Mouse (Mus musculus): ENCODE data around the gene Gjd3. TPM values are rescaled to one million over a fixed set of nuclear protein-coding genes. Genes with fewer than 3 reads are reported as not detected.
"Not testable (repeated sequence)": the region's sequence is repeated elsewhere in the genome, so short reads cannot be mapped to it uniquely, and the experiment has no call there.

Gene Gjd3
- polyA plus RNA-seq, 1 experiment, result 0.56 TPM

DNA sequence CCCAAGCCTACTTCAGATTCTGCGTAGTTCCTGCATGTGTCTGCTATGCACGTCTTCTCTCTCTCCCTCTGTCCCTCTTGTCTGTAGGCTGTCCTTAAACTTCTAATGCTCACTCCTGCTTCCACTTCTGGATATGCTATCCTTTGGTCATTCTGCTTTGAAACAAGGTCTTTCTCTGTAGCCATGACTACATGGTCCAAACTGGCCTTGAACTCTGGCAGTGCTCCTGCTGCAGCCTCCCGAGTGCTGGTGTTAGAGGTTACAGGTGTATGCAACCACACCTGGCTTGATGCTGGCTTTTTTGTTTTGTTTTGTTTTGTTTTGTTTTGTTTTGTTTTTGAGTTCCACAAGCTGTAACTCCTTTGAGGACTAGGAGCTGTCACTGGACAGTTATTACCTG, 48.4 kb downstream of the Gjd3 start:
- H3K4me1 ChIP-seq (ENCODE audit: control insufficient read depth, insufficient read depth, insufficient read length), result peaks cover 32% of the 10 kb centered on the region; the same call in 1 of the 2 replicates
- WGBS, result 91% methylated on average over 3 of the region's 3 CpGs
- DNase-seq (ENCODE audit: low read depth in 1 of 2, low spot score in 2 of 2), result no peak
- H3K4me3 ChIP-seq (ENCODE audit: extremely low read depth, insufficient read depth, insufficient read length), result no peak overlapping the region
- TF ChIP-seq CTCF (IDR thresholded peaks at IDR 0.05; ENCODE audit: extremely low read depth, insufficient read depth, insufficient read length, insufficient replicate concordance) (no peak), POLR2A (IDR thresholded peaks at IDR 0.05; ENCODE audit: low read depth, low read length) (no peak)
- H3K27ac ChIP-seq (ENCODE audit: insufficient read depth, low read length), result no peak overlapping the region
- H3K27me3 ChIP-seq (ENCODE audit: control insufficient read depth, insufficient read depth, low read length), result no peaks in the 10 kb centered on the region
- H3K36me3 ChIP-seq (ENCODE audit: control insufficient read depth, insufficient read depth, low read length), result no peaks in the 10 kb centered on the region

- not testable (repeated sequence) for DNase-seq (ENCODE audit: low read depth in 1 of 2, low spot score in 2 of 2); H3K4me3 ChIP-seq (ENCODE audit: extremely low read depth, insufficient read depth, insufficient read length); H3K27me3 ChIP-seq (ENCODE audit: control insufficient read depth, insufficient read depth, low read length); H3K27ac ChIP-seq (ENCODE audit: insufficient read depth, low read length); H3K36me3 ChIP-seq (ENCODE audit: control insufficient read depth, insufficient read depth, low read length)
- H3K4me1 ChIP-seq (ENCODE audit: control insufficient read depth, insufficient read depth, insufficient read length), result peaks cover 27% of the 10 kb centered on the region; the same call in 1 of the 2 replicates
- WGBS, result 93% methylated on average over 2 of the region's 2 CpGs
Measured at GRCm38 (mm10) chr11:98933847-98934246, 49.0 kb downstream of the Gjd3 start.

- peak in 1 of 2 experiments; percentile 74 for DNase-seq (ENCODE audit: low read depth in 1 of 2, low spot score in 2 of 2)
- Histone ChIP-seq H3K27ac (ENCODE audit: insufficient read depth, low read length) (no peak overlapping the region), H3K27me3 (ENCODE audit: control insufficient read depth, insufficient read depth, low read length) (no peaks in the 10 kb centered on the region), H3K36me3 (ENCODE audit: control insufficient read depth, insufficient read depth, low read length) (no peaks in the 10 kb centered on the region), H3K4me3 (ENCODE audit: extremely low read depth, insufficient read depth, insufficient read length) (no peak overlapping the region), H3K4me1 (ENCODE audit: control insufficient read depth, insufficient read depth, insufficient read length) (peaks cover 27% of the 10 kb centered on the region; the same call in 1 of the 2 replicates)
- TF ChIP-seq POLR2A (IDR thresholded peaks at IDR 0.05; ENCODE audit: low read depth, low read length) (no peak), CTCF (IDR thresholded peaks at IDR 0.05; ENCODE audit: extremely low read depth, insufficient read depth, insufficient read length, insufficient replicate concordance) (peak; percentile 65; the same call in 1 of the 2 replicates)
- 14% methylated on average over 9 of the region's 9 CpGs for WGBS
Measured at GRCm38 (mm10) chr11:98933151-98933550, 49.7 kb downstream of the Gjd3 start.

DNA sequence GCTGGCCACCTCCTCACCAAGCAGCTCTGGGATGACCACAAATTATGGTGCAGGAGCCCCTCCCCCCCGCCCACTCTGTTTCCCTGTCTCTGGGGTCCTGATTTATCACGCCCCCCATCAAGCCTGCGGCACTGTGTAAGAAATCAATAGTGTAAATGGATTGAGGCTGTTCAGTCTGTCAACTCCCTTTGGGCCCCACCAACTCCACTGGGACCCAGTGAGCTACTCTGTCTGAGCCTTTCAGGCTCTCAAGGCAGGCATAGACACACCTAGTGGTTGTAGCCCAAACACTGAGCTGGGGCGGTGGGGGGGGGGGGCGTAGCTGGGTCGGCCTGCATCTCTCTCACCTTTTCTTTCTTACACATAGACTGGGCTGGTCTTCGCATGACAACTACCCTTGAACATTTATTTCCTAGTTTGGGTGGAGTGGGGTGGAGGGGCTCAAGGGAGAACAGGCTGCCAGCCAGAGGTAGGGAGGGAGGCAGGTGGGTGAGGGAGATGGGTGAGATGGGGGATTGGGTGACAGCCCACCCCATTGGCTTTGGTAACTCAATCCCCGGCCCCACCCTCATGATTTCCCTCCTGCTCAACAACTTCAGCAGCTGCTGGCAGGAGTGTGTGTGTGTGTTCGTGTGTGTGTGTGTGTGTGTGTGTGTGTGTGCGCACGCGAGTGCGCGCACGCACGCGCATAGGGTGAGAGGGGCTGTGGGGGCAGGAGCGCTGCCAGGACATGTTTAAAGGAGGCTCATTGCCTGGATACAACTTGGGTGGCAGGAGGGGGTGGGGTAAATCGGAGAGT, 50.3 kb downstream of the Gjd3 start:
- Histone ChIP-seq H3K36me3 (ENCODE audit: control insufficient read depth, insufficient read depth, low read length) (no peaks in the 10 kb centered on the region), H3K27ac (ENCODE audit: insufficient read depth, low read length) (no peak overlapping the region), H3K27me3 (ENCODE audit: control insufficient read depth, insufficient read depth, low read length) (no peaks in the 10 kb centered on the region), H3K4me3 (ENCODE audit: extremely low read depth, insufficient read depth, insufficient read length) (no peak overlapping the region), H3K4me1 (ENCODE audit: control insufficient read depth, insufficient read depth, insufficient read length) (peaks cover 29% of the 10 kb centered on the region; the same call in 1 of the 2 replicates)
- TF ChIP-seq CTCF (IDR thresholded peaks at IDR 0.05; ENCODE audit: extremely low read depth, insufficient read depth, insufficient read length, insufficient replicate concordance) (no peak), POLR2A (IDR thresholded peaks at IDR 0.05; ENCODE audit: low read depth, low read length) (no peak)
- WGBS, result 48% methylated on average over 19 of the region's 19 CpGs
- peak in 1 of 2 experiments; percentile 3 for DNase-seq (ENCODE audit: low read depth in 1 of 2, low spot score in 2 of 2)

Other genes with a start within 250 kb of the Gjd3 start
- gene Thra, start 242.4 kb downstream of the Gjd3 start, polyA plus RNA-seq (2012; rRNA removed), result 19.8 and 20.7 TPM in 2 replicates
- gene Nr1d1, start 207.7 kb downstream of the Gjd3 start, polyA plus RNA-seq (2012; rRNA removed), result 27.7 and 29.0 TPM in 2 replicates
- 23.3 and 41.2 TPM in 2 replicates for gene Msl1, start 187.5 kb downstream of the Gjd3 start, polyA plus RNA-seq (2012; rRNA removed)
- 30.2 and 32.6 TPM in 2 replicates for gene Casc3, start 178.1 kb downstream of the Gjd3 start, polyA plus RNA-seq (2012; rRNA removed)
- 1.9 and 3.3 TPM in 2 replicates for gene Rapgefl1, start 146.2 kb downstream of the Gjd3 start, polyA plus RNA-seq (2012; rRNA removed)
- 8.0 and 10.1 TPM in 2 replicates for gene Wipf2, start 119.4 kb downstream of the Gjd3 start, polyA plus RNA-seq (2012; rRNA removed)
- 1.6 and 2.0 TPM in 2 replicates for gene Cdc6, start 75.2 kb downstream of the Gjd3 start, polyA plus RNA-seq (2012; rRNA removed)
- gene Rara, start 55.2 kb downstream of the Gjd3 start, polyA plus RNA-seq (2012; rRNA removed), result 37.0 and 48.8 TPM in 2 replicates
- gene Top2a, start 41.2 kb upstream of the Gjd3 start, polyA plus RNA-seq (2012; rRNA removed), result 5.4 and 5.9 TPM in 2 replicates
- gene Igfbp4, start 58.2 kb upstream of the Gjd3 start, polyA plus RNA-seq (2012; rRNA removed), result 274 and 328 TPM in 2 replicates
- 1.3 and 2.2 TPM in 2 replicates for gene Tns4, start 106.3 kb upstream of the Gjd3 start, polyA plus RNA-seq (2012; rRNA removed)
- 135 and 194 TPM in 2 replicates for gene Ccr7, start 172.1 kb upstream of the Gjd3 start, polyA plus RNA-seq (2012; rRNA removed)
- 13.4 and 13.6 TPM in 2 replicates for gene Smarce1, start 248.0 kb upstream of the Gjd3 start, polyA plus RNA-seq (2012; rRNA removed)

Data from spleen, adult 2 months (tissue).